Mouse (Mus musculus) heart, postnatal 0 days (tissue): ENCODE results near the gene Fam131b. TPM values are rescaled to one million over a fixed set of nuclear protein-coding genes. Genes with fewer than 3 reads are reported as not detected.

Experiments
- ATAC-seq: fragments of 200-750 bp; cut with Nextera tagmentation; 2 replicates; pipeline ENCODE4 v1.8.0; 2017; ENCODE audit warnings: low read depth, moderate number of reproducible peaks, moderate library complexity; ENCODE audit not compliant: insufficient read depth
- DNase-seq: peaks from one replicate; pipeline ENCODE4 v3.0.0-alpha.2; 2016; ENCODE audit warnings: low spot score
- H3K27ac ChIP-seq: fragments of 300-500 bp; sonication (generic); 2 replicates; pipeline ENCODE4 v1.5.1; 2014; ENCODE audit warnings: low read depth, mild to moderate bottlenecking
- H3K27me3 ChIP-seq: fragments of 300-500 bp; sonication (generic); 2 replicates; pipeline ENCODE4 v1.6.1; 2014; ENCODE audit warnings: low read length, mixed read lengths; ENCODE audit not compliant: control insufficient read depth, insufficient read depth
- H3K36me3 ChIP-seq: fragments of 300-500 bp; sonication (generic); replicated peaks from 2 replicates; pipeline ENCODE4 v1.6.1; 2014; ENCODE audit warnings: low read length, mixed read lengths; ENCODE audit not compliant: control insufficient read depth, insufficient read depth
- H3K4me1 ChIP-seq: fragments of 300-500 bp; sonication (generic); 2 replicates; pipeline ENCODE4 v1.6.1; 2014; ENCODE audit warnings: antibody characterized with exemption; ENCODE audit not compliant: control insufficient read depth, insufficient read depth
- H3K4me2 ChIP-seq: fragments of 300-500 bp; sonication (generic); 2 replicates; pipeline ENCODE4 v1.6.1; 2014; ENCODE audit warnings: low read depth, mild to moderate bottlenecking, low read length, moderate library complexity
- H3K4me3 ChIP-seq: fragments of 300-500 bp; sonication (generic); 2 replicates; pipeline ENCODE4 v1.5.1; 2014; ENCODE audit warnings: low read depth, low read length
- H3K9ac ChIP-seq: fragments of 300-500 bp; sonication (generic); replicated peaks from 2 replicates; pipeline ENCODE4 v1.6.1; 2014; ENCODE audit warnings: low read depth, low read length, mixed read lengths
- H3K9me3 ChIP-seq: fragments of 300-500 bp; sonication (generic); replicated peaks from 2 replicates; pipeline ENCODE4 v1.6.1; 2016; ENCODE audit warnings: low read length; ENCODE audit not compliant: control insufficient read depth
- CTCF ChIP-seq: IDR thresholded peaks from 2 replicates; pipeline ENCODE4 v1.5.1; 2016; ENCODE audit warnings: antibody characterized with exemption, control low read depth, low read depth
- EP300 ChIP-seq: IDR thresholded peaks from 2 replicates; pipeline ENCODE4 v1.6.1; 2016; ENCODE audit warnings: antibody characterized with exemption, low read depth
- WGBS: fragments of 180-500 bp; shearing (Covaris S2); extraction: QIAGEN DNeasy Blood & Tissue Kit; methylation state at CpG from one replicate; pipeline ENCODE4 v1.1.7; 2014; 5-methylcytosine and 5-hydroxymethylcytosine counted together
- polyA plus RNA-seq: library from polyadenylated mRNA; unstranded; fragments of >200 nt; fragmentation: Nextera tagmentation; extraction: Ambion mirVana; gene quantifications from 2 replicates; pipeline ENCODE4 v1.2.1, GENCODE M21; 2015
- total RNA-seq: library from RNA; depleted of rRNA; stranded (reverse); fragments of >200 nt; gene quantifications from 2 replicates; pipeline ENCODE4 v1.2.3, GENCODE M21; 2014; ENCODE audit warnings: low replicate concordance

Gene Fam131b
- total and polyA plus RNA-seq, 2 experiments from 2014 or later = 0.08 to 0.88 TPM

- no peak for DNase-seq
- no peaks in the 10 kb centered on the region for H3K27me3 ChIP-seq
- no peaks in the 10 kb centered on the region for H3K4me1 ChIP-seq
- H3K27ac ChIP-seq = no peak overlapping the region
- no peaks in the 10 kb centered on the region for H3K9me3 ChIP-seq
- H3K4me3 ChIP-seq = no peak overlapping the region
- no peak for TF ChIP-seq CTCF
- no peak for TF ChIP-seq EP300
- H3K36me3 ChIP-seq = peaks cover 15% of the 10 kb centered on the region; the same call in 1 of the 2 replicates
- H3K9ac ChIP-seq = no peak overlapping the region
- ATAC-seq = no peak
- WGBS = 68% methylated on average over 2 of the region's 2 CpGs
- no peak overlapping the region for H3K4me2 ChIP-seq
Observed at GRCm38 (mm10) chr6:42310427-42311053, 13.9 kb downstream of the Fam131b start.

GRCm38 (mm10) chr6:42309816-42310378 is 14.5 kb downstream of the Fam131b start:
- no peak for ATAC-seq
- Histone ChIP-seq H3K4me2 (no peak overlapping the region), H3K9me3 (no peaks in the 10 kb centered on the region), H3K4me3 (no peak overlapping the region), H3K9ac (no peak overlapping the region), H3K27ac (no peak overlapping the region), H3K4me1 (no peaks in the 10 kb centered on the region), H3K27me3 (no peaks in the 10 kb centered on the region), H3K36me3 (peaks cover 15% of the 10 kb centered on the region; the same call in 1 of the 2 replicates)
- TF ChIP-seq EP300 = no peak
- TF ChIP-seq CTCF = peak; percentile 41
- WGBS = 47% methylated on average over 8 of the region's 8 CpGs
- DNase-seq = no peak

- no peak overlapping the region for H3K4me2 ChIP-seq
- ATAC-seq = no peak
- 68% methylated on average over 5 of the region's 5 CpGs for WGBS
- H3K36me3 ChIP-seq = no peaks in the 10 kb centered on the region
- DNase-seq = no peak
- no peaks in the 10 kb centered on the region for H3K9me3 ChIP-seq
- H3K27me3 ChIP-seq = no peaks in the 10 kb centered on the region
- H3K4me1 ChIP-seq = peaks cover 4% of the 10 kb centered on the region; the same call in 1 of the 2 replicates
- no peak overlapping the region for H3K4me3 ChIP-seq
- H3K9ac ChIP-seq = no peak overlapping the region
- no peak overlapping the region for H3K27ac ChIP-seq
- TF ChIP-seq CTCF (no peak), EP300 (no peak)
Observed at GRCm38 (mm10) chr6:42299362-42299761, 25.1 kb downstream of the Fam131b start.

GRCm38 (mm10) chr6:42295549-42296094 is 28.8 kb downstream of the Fam131b start:
- ATAC-seq = no peak; the same call in 1 of the 2 replicates
- Histone ChIP-seq H3K4me3 (no peak overlapping the region), H3K9ac (no peak overlapping the region), H3K27ac (no peak overlapping the region), H3K36me3 (no peaks in the 10 kb centered on the region), H3K9me3 (no peaks in the 10 kb centered on the region), H3K4me1 (peaks cover 4% of the 10 kb centered on the region; the same call in 1 of the 2 replicates), H3K27me3 (no peaks in the 10 kb centered on the region), H3K4me2 (no peak overlapping the region)
- peak; percentile 47 for DNase-seq
- no peak for TF ChIP-seq CTCF
- 48% methylated on average over 3 of the region's 3 CpGs for WGBS

GRCm38 (mm10) chr6:42293327-42293726 is 31.1 kb downstream of the Fam131b start:
- ATAC-seq (no peak), DNase-seq (no peak)
- Histone ChIP-seq H3K4me2 (no peak overlapping the region), H3K27ac (no peak overlapping the region), H3K9me3 (no peaks in the 10 kb centered on the region), H3K9ac (no peak overlapping the region), H3K4me3 (no peak overlapping the region), H3K4me1 (peaks cover 4% of the 10 kb centered on the region; the same call in 1 of the 2 replicates), H3K36me3 (no peaks in the 10 kb centered on the region), H3K27me3 (no peaks in the 10 kb centered on the region)
- TF ChIP-seq EP300 = no peak
- TF ChIP-seq CTCF = no peak
- WGBS = 92% methylated on average over 6 of the region's 6 CpGs
